Mouse (Mus musculus): Measurements from ENCODE around the gene Syne3. TPM values are rescaled to one million over a fixed set of nuclear protein-coding genes. Genes with fewer than 3 reads are reported as not detected.

Gene Syne3
- polyA plus RNA-seq, 1 experiment = 7.8 TPM

DNA sequence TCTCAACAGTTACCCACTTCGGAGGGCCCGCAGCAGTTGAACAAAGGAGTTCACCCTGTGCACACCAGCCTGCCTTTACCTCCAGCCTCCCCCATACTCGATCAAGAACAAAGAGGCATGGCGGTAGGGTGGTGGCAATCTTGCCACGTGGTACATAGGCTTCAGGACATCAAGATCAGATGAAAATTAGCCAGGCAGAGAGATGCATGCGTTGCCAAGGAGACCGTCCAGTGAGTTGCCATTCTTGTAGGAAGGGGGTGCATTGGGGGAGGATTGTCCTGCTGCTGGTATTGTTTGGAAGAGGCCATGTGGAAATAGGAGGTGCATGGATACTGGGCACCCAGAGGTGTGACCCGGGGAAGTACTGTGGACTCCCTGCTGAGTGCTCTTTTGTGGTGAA lies 87.0 kb downstream of the Syne3 start:
- Histone ChIP-seq H3K27ac (ENCODE audit: control insufficient read depth, insufficient read depth, low read depth, low read length) (no peak overlapping the region), H3K27me3 (ENCODE audit: control insufficient read depth, insufficient read depth, low read length) (no peaks in the 10 kb centered on the region), H3K4me3 (ENCODE audit: control insufficient read depth, low read depth, low read length) (no peak overlapping the region), H3K4me1 (ENCODE audit: control insufficient read depth, insufficient read depth, low read length) (no peaks in the 10 kb centered on the region; the same call in 1 of the 2 replicates), H3K36me3 (ENCODE audit: control insufficient read depth, insufficient read depth, low read length) (no peaks in the 10 kb centered on the region)
- TF ChIP-seq POLR2A (IDR thresholded peaks at IDR 0.05; ENCODE audit: control insufficient read depth, low read depth, low read length) (no peak), CTCF (IDR thresholded peaks at IDR 0.05; ENCODE audit: control insufficient read depth, insufficient read depth, insufficient replicate concordance, low read depth, low read length) (no peak)

DNA sequence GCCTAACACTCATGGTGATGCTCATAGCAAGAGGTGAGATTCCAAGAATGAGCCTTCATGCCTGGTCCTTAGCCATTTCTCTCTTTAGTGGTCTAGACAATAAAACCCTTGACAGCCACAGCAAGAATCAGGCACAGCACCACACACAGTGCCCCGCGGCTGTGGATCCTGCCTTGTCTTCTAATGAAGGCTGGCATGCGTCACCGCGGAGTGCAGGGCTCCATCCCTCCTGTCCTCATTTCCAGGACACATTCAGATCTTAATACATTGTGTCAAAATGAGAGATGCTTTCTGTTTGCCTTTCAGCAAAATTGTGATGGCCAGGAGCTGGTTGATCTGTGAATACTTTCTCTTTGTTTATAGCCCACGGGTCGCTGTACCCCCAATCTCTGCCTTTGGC lies 88.5 kb downstream of the Syne3 start:
- H3K36me3 ChIP-seq (ENCODE audit: control insufficient read depth, insufficient read depth, low read length) = no peaks in the 10 kb centered on the region
- no peak for TF ChIP-seq CTCF (IDR thresholded peaks at IDR 0.05; ENCODE audit: control insufficient read depth, insufficient read depth, insufficient replicate concordance, low read depth, low read length)
- no peak for TF ChIP-seq POLR2A (IDR thresholded peaks at IDR 0.05; ENCODE audit: control insufficient read depth, low read depth, low read length)
- no peak overlapping the region for H3K27ac ChIP-seq (ENCODE audit: control insufficient read depth, insufficient read depth, low read depth, low read length)
- no peak overlapping the region for H3K4me3 ChIP-seq (ENCODE audit: control insufficient read depth, low read depth, low read length)
- H3K27me3 ChIP-seq (ENCODE audit: control insufficient read depth, insufficient read depth, low read length) = no peaks in the 10 kb centered on the region
- no peaks in the 10 kb centered on the region; the same call in 1 of the 2 replicates for H3K4me1 ChIP-seq (ENCODE audit: control insufficient read depth, insufficient read depth, low read length)

DNA sequence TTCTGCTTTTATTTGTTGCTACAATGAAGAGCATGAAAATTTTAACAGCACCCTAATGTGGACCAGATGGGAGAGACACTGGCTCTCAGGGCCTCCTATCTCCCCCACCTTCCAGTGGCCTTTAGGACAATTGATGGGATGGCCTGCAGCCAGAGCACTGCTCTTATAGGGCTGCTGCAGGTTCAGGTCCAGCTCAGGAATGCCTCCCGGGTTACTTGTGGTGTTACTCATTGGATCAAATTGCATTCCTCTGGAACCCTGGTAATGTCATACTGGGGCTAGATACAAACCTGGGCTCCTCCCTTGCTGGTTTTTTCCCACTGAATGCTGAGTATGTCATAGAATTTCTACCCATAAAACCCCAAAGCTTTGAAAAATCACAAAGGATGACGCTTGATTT lies 90.4 kb downstream of the Syne3 start:
- TF ChIP-seq CTCF (IDR thresholded peaks at IDR 0.05; ENCODE audit: control insufficient read depth, insufficient read depth, insufficient replicate concordance, low read depth, low read length) = no peak
- no peak for TF ChIP-seq POLR2A (IDR thresholded peaks at IDR 0.05; ENCODE audit: control insufficient read depth, low read depth, low read length)
- no peaks in the 10 kb centered on the region for H3K36me3 ChIP-seq (ENCODE audit: control insufficient read depth, insufficient read depth, low read length)
- no peaks in the 10 kb centered on the region for H3K27me3 ChIP-seq (ENCODE audit: control insufficient read depth, insufficient read depth, low read length)
- H3K4me3 ChIP-seq (ENCODE audit: control insufficient read depth, low read depth, low read length) = no peak overlapping the region
- peaks cover under 1% of the 10 kb centered on the region; the same call in 1 of the 2 replicates for H3K4me1 ChIP-seq (ENCODE audit: control insufficient read depth, insufficient read depth, low read length)
- no peak overlapping the region for H3K27ac ChIP-seq (ENCODE audit: control insufficient read depth, insufficient read depth, low read depth, low read length)

DNA sequence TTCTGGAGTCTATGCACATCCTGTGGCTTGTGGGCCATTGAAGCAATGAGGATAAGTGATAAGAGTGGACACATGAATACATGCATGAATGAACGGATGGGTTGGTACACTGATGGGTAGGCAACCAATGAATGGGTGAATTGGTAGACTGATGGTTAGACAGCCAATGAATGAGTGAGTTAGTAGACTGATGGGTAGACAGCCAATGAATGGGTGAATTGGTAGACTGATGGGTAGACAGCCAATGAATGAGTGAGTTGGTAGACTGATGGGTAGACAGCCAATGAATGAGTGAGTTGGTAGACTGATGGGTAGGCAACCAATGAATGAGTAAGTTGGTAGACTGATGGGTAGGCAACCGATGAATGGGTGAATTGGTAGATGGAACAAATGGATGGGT lies 91.7 kb downstream of the Syne3 start:
- Histone ChIP-seq H3K36me3 (ENCODE audit: control insufficient read depth, insufficient read depth, low read length) (no peaks in the 10 kb centered on the region), H3K4me3 (ENCODE audit: control insufficient read depth, low read depth, low read length) (no peak overlapping the region), H3K27me3 (ENCODE audit: control insufficient read depth, insufficient read depth, low read length) (no peaks in the 10 kb centered on the region), H3K4me1 (ENCODE audit: control insufficient read depth, insufficient read depth, low read length) (peaks cover 5% of the 10 kb centered on the region; the same call in 1 of the 2 replicates), H3K27ac (ENCODE audit: control insufficient read depth, insufficient read depth, low read depth, low read length) (no peak overlapping the region)
- TF ChIP-seq CTCF (IDR thresholded peaks at IDR 0.05; ENCODE audit: control insufficient read depth, insufficient read depth, insufficient replicate concordance, low read depth, low read length) = no peak
- TF ChIP-seq POLR2A (IDR thresholded peaks at IDR 0.05; ENCODE audit: control insufficient read depth, low read depth, low read length) = no peak

DNA sequence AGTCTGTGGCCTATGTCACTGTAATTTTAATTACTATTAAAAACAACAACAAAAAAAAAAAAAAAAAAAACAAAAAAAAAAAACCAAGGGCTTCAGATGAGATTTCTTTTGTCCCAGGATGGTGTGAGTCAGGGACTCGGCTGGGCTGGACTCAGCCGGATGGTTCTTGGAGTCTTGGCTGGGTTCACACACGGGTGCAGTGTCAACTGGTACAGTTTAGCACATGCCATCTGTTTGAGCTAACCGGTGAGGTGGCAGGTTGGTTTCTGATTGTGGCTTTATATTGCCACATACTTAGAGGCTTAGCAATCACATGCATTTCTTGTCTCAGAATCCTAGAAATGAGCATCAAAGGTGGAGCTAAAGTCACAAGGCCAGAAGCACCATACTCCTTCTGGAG lies 92.3 kb downstream of the Syne3 start:
- Histone ChIP-seq H3K4me1 (ENCODE audit: control insufficient read depth, insufficient read depth, low read length) (peaks cover 5% of the 10 kb centered on the region; the same call in 1 of the 2 replicates), H3K4me3 (ENCODE audit: control insufficient read depth, low read depth, low read length) (no peak overlapping the region), H3K27ac (ENCODE audit: control insufficient read depth, insufficient read depth, low read depth, low read length) (no peak overlapping the region), H3K27me3 (ENCODE audit: control insufficient read depth, insufficient read depth, low read length) (no peaks in the 10 kb centered on the region), H3K36me3 (ENCODE audit: control insufficient read depth, insufficient read depth, low read length) (no peaks in the 10 kb centered on the region)
- TF ChIP-seq CTCF (IDR thresholded peaks at IDR 0.05; ENCODE audit: control insufficient read depth, insufficient read depth, insufficient replicate concordance, low read depth, low read length) (no peak), POLR2A (IDR thresholded peaks at IDR 0.05; ENCODE audit: control insufficient read depth, low read depth, low read length) (no peak)

DNA sequence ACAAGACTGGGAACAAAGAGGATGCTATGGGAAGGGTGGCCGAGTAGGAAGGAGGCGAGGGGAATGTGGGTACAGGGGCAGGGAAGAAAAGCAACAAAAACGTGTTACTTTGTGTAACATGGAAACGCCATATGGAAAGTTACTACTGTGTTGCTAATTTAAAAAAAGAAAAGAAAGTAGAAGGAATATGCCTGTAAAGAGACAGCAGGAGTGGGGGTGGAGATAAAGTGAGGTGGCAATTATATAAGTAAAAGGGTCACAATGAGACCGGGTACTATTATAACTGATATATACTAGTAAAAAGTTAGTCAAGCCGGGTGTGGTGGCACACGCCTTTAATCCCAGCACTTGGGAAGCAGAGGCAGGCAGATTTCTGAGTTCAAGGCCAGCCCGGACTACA lies 92.8 kb downstream of the Syne3 start:
- H3K27ac ChIP-seq (ENCODE audit: control insufficient read depth, insufficient read depth, low read depth, low read length) = no peak overlapping the region
- H3K36me3 ChIP-seq (ENCODE audit: control insufficient read depth, insufficient read depth, low read length) = no peaks in the 10 kb centered on the region
- H3K4me1 ChIP-seq (ENCODE audit: control insufficient read depth, insufficient read depth, low read length) = peaks cover 5% of the 10 kb centered on the region; the same call in 1 of the 2 replicates
- H3K27me3 ChIP-seq (ENCODE audit: control insufficient read depth, insufficient read depth, low read length) = no peaks in the 10 kb centered on the region
- H3K4me3 ChIP-seq (ENCODE audit: control insufficient read depth, low read depth, low read length) = no peak overlapping the region
- TF ChIP-seq CTCF (IDR thresholded peaks at IDR 0.05; ENCODE audit: control insufficient read depth, insufficient read depth, insufficient replicate concordance, low read depth, low read length) (no peak), POLR2A (IDR thresholded peaks at IDR 0.05; ENCODE audit: control insufficient read depth, low read depth, low read length) (no peak)

DNA sequence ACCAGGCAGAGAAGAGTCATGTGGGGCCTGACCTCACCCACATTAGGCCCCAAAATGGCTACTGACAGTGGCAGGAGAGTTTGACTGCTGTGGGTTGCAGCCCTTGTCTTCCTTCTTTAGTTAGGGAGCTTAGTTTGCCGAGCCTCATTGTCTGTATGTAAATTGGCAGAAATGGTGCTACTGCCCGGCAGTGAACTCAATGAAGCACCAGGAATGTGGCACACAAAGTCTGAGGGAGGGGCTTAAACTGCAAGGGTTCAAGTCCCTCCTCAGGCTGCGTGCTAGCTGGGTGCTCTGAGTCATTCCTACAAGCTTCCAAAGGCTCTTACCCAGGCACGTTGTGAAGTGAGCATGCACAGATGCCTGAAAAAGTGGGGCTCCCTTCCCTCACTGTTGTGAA lies 93.9 kb downstream of the Syne3 start:
- no peak overlapping the region; the same call in 1 of the 2 replicates for H3K4me3 ChIP-seq (ENCODE audit: control insufficient read depth, low read depth, low read length)
- H3K27me3 ChIP-seq (ENCODE audit: control insufficient read depth, insufficient read depth, low read length) = no peaks in the 10 kb centered on the region
- H3K27ac ChIP-seq (ENCODE audit: control insufficient read depth, insufficient read depth, low read depth, low read length) = no peak overlapping the region
- no peaks in the 10 kb centered on the region for H3K36me3 ChIP-seq (ENCODE audit: control insufficient read depth, insufficient read depth, low read length)
- H3K4me1 ChIP-seq (ENCODE audit: control insufficient read depth, insufficient read depth, low read length) = peaks cover 5% of the 10 kb centered on the region; the same call in 1 of the 2 replicates
- no peak for TF ChIP-seq CTCF (IDR thresholded peaks at IDR 0.05; ENCODE audit: control insufficient read depth, insufficient read depth, insufficient replicate concordance, low read depth, low read length)
- no peak for TF ChIP-seq POLR2A (IDR thresholded peaks at IDR 0.05; ENCODE audit: control insufficient read depth, low read depth, low read length)

DNA sequence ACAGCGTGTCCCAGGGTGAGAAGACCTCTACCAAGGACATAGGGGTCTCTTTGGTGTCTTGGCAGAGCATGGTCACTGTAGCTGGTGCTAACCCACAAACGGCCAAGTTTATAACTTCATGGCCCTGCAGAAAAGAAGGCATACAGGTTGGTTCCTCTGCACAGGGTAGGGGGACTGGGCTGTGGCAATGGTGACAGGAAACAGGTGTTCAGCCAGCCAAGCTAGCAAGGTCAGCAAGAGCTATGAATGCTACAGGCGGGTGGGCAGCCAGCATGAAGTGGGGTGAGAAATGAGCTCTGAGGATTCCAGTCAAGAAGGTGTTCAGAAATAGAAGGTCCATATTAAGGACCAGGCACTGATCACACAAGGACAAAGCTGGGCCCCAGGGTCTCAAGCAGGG lies 96.6 kb downstream of the Syne3 start:
- Histone ChIP-seq H3K27me3 (ENCODE audit: control insufficient read depth, insufficient read depth, low read length) (no peaks in the 10 kb centered on the region), H3K4me3 (ENCODE audit: control insufficient read depth, low read depth, low read length) (no peak overlapping the region), H3K4me1 (ENCODE audit: control insufficient read depth, insufficient read depth, low read length) (peaks cover 5% of the 10 kb centered on the region; the same call in 1 of the 2 replicates), H3K27ac (ENCODE audit: control insufficient read depth, insufficient read depth, low read depth, low read length) (no peak overlapping the region), H3K36me3 (ENCODE audit: control insufficient read depth, insufficient read depth, low read length) (no peaks in the 10 kb centered on the region)
- TF ChIP-seq CTCF (IDR thresholded peaks at IDR 0.05; ENCODE audit: control insufficient read depth, insufficient read depth, insufficient replicate concordance, low read depth, low read length) (no peak), POLR2A (IDR thresholded peaks at IDR 0.05; ENCODE audit: control insufficient read depth, low read depth, low read length) (no peak)
